Mouse (Mus musculus) kidney, embryonic 14.5 days (tissue): ENCODE data around the gene Gna13. TPM values are rescaled to one million over a fixed set of nuclear protein-coding genes. Genes with fewer than 3 reads are reported as not detected.

Source experiments
- ATAC-seq: fragments of 200-750 bp; cut with Nextera tagmentation; 2 replicates; pipeline ENCODE4 v1.8.0; 2017; ENCODE audit warnings: moderate number of reproducible peaks, mild to moderate bottlenecking, moderate TSS enrichment, moderate library complexity; ENCODE audit not compliant: low FRiP score, low TSS enrichment
- H3K27ac ChIP-seq: fragments of 300-500 bp; sonication (generic); 2 replicates; pipeline ENCODE4 v1.5.1; 2014; ENCODE audit warnings: low read depth, mild to moderate bottlenecking, low read length, moderate library complexity, mixed read lengths
- H3K27me3 ChIP-seq: fragments of 300-500 bp; sonication (generic); 2 replicates; pipeline ENCODE4 v1.6.1; 2014; ENCODE audit warnings: mild to moderate bottlenecking, low read length; ENCODE audit not compliant: control insufficient read depth, insufficient read depth
- H3K36me3 ChIP-seq: fragments of 300-500 bp; sonication (generic); 2 replicates; pipeline ENCODE4 v1.6.1; 2014; ENCODE audit warnings: low read length, mixed read lengths; ENCODE audit not compliant: control insufficient read depth, insufficient read depth
- H3K4me1 ChIP-seq: fragments of 300-500 bp; sonication (generic); 2 replicates; pipeline ENCODE4 v1.6.1; 2014; ENCODE audit warnings: low read length, mixed read lengths; ENCODE audit not compliant: control insufficient read depth, insufficient read depth
- H3K4me2 ChIP-seq: fragments of 300-500 bp; sonication (generic); replicated peaks from 2 replicates; pipeline ENCODE4 v1.6.1; 2014; ENCODE audit warnings: low read depth, mild to moderate bottlenecking, low read length
- H3K4me3 ChIP-seq: fragments of 300-500 bp; sonication (generic); 2 replicates; pipeline ENCODE4 v1.5.1; 2014; ENCODE audit warnings: mild to moderate bottlenecking, low read length
- H3K9ac ChIP-seq: fragments of 300-500 bp; sonication (generic); 2 replicates; pipeline ENCODE4 v1.6.1; 2014; ENCODE audit warnings: low read depth, mild to moderate bottlenecking, low read length, moderate library complexity
- H3K9me3 ChIP-seq: fragments of 300-500 bp; sonication (generic); 2 replicates; pipeline ENCODE4 v1.6.1; 2016; ENCODE audit warnings: low read length; ENCODE audit not compliant: control insufficient read depth
- WGBS: fragments of 180-500 bp; shearing (Covaris S2); extraction: QIAGEN DNeasy Blood & Tissue Kit; methylation state at CpG from one replicate; pipeline ENCODE4 v1.1.7; 2014; 5-methylcytosine and 5-hydroxymethylcytosine counted together
- polyA plus RNA-seq: library from polyadenylated mRNA; unstranded; fragments of >200 nt; fragmentation: Nextera tagmentation; extraction: Ambion mirVana; gene quantifications from 2 replicates; pipeline ENCODE4 v1.2.1, GENCODE M21; 2014

Gna13 gene
- polyA plus RNA-seq, 1 experiment from 2014 or later, result 31.0 TPM

DNA sequence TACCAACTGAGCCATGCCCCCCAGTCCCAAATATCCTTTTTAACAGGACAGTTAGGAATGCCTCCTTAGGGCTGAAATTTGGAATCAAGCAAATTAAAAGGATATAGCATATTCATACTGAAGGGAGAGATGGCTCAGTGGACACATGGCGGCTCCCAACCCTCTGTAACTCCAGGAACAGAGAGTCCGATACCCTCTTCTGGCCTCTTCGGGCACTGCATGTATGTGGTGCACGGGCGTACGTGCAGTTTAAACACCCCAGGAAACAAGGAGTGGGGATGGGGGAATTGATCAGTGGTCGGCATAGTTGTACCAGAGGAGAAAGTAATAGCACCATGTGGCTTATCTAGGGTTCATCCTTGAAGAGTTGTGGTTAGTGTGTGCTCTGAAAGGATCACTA is 82.0 kb downstream of the Gna13 start:
- Histone ChIP-seq H3K27ac (no peak overlapping the region), H3K4me1 (0 out of 2 replicates have a peak, but pooled peaks cover 6% of the 10 kb centered on the region), H3K4me3 (no peak overlapping the region), H3K4me2 (no peak overlapping the region), H3K9ac (no peak overlapping the region), H3K9me3 (no peaks in the 10 kb centered on the region), H3K36me3 (no peaks in the 10 kb centered on the region), H3K27me3 (no peaks in the 10 kb centered on the region)
- WGBS, result 62% methylated on average over 7 of the region's 7 CpGs
- no peak for ATAC-seq

- no peak overlapping the region for H3K4me3 ChIP-seq
- H3K4me1 ChIP-seq, result 0 out of 2 replicates have a peak, but pooled peaks cover 3% of the 10 kb centered on the region
- no peaks in the 10 kb centered on the region for H3K36me3 ChIP-seq
- no peaks in the 10 kb centered on the region for H3K9me3 ChIP-seq
- H3K9ac ChIP-seq, result no peak overlapping the region
- no peak overlapping the region for H3K4me2 ChIP-seq
- peak; percentile 61; the same call in 1 of the 2 replicates for ATAC-seq
- H3K27ac ChIP-seq, result no peak overlapping the region
- no peaks in the 10 kb centered on the region for H3K27me3 ChIP-seq
- WGBS, result 55% methylated on average over 13 of the region's 13 CpGs
Observed at GRCm38 (mm10) chr11:109445438-109446035, 82.9 kb downstream of the Gna13 start.

Other genes starting within 250 kb of the Gna13 start
- gene E030025P04Rik, start 218.5 kb upstream of the Gna13 start, polyA plus RNA-seq, result not detected in 2 replicates
- gene Rgs9, start 64.7 kb upstream of the Gna13 start, polyA plus RNA-seq, result 1.4 and 2.3 TPM in 2 replicates
- gene 9930022D16Rik, start 51.1 kb downstream of the Gna13 start, polyA plus RNA-seq, result not detected in 2 replicates
- 42.1 and 49.8 TPM in 2 replicates for gene Amz2, start 63.1 kb downstream of the Gna13 start, polyA plus RNA-seq
- gene Arsg, start 110.5 kb downstream of the Gna13 start, polyA plus RNA-seq, result 2.2 and 6.1 TPM in 2 replicates
- gene Slc16a6, start 110.8 kb downstream of the Gna13 start, polyA plus RNA-seq, result 9.7 and 11.8 TPM in 2 replicates
- 15.0 and 19.6 TPM in 2 replicates for gene Wipi1, start 249.1 kb downstream of the Gna13 start, polyA plus RNA-seq